Mouse (Mus musculus): ENCODE results near the gene Lyrm4. TPM values are rescaled to one million over a fixed set of nuclear protein-coding genes. Genes with fewer than 3 reads are reported as not detected.

Gene Lyrm4
- total and polyA plus RNA-seq, 3 experiments: 10.9 to 27.0 (median 26.3) TPM

- no peaks in the 10 kb centered on the region for H3K9me3 ChIP-seq (replicated peaks; ENCODE audit: low read length)
- no peak overlapping the region for H3K9ac ChIP-seq (ENCODE audit: insufficient read depth, low read depth)
- TF ChIP-seq USF2 (conservative IDR thresholded peaks at IDR 0.05; ENCODE audit: low read depth, low read length): no peak
- no peak overlapping the region for H3K4me2 ChIP-seq (ENCODE audit: insufficient read depth, low read depth, poor library complexity, severe bottlenecking)
- no peak overlapping the region for H3K4me3 ChIP-seq (replicated peaks in 1 of 3; ENCODE audit: low read depth in 2 of 3, low read length in 2 of 3, poor library complexity in 1 of 3)
- H3K36me3 ChIP-seq (replicated peaks in 1 of 2; ENCODE audit: control insufficient read depth in 1 of 2, insufficient read depth in 1 of 2, low read length in 1 of 2): peaks cover 0 to 14% of the 10 kb centered on the region in 2 experiments
- dilution Hi-C loops (cut with MboI; ENCODE audit: extremely low pct_ligation_motif_present, extremely low pct_unique_long_range_greater_than_20kb, low sequenced_read_pairs) (no loop called here), in situ Hi-C loops (cut with MboI; ENCODE audit: low pct_ligation_motif_present, low pct_unique_long_range_greater_than_20kb, low sequenced_read_pairs) (no loop called here)
- H3K79me2 ChIP-seq (replicated peaks; ENCODE audit: control insufficient read depth, extremely low read depth, insufficient read depth, poor library complexity, severe bottlenecking): 0 out of 2 replicates have a peak, but pooled peaks cover 4% of the 10 kb centered on the region
- H3K4me1 ChIP-seq (ENCODE audit: control insufficient read depth in 1 of 2, insufficient read depth in 2 of 2): peaks cover 0 to 27% of the 10 kb centered on the region in 2 experiments; a peak in 2 of 4 replicates
- H3K27ac ChIP-seq (ENCODE audit: insufficient read depth, low read depth): no peak overlapping the region
- DNase-seq (ENCODE audit: extremely low read depth): no peak
- H3K27me3 ChIP-seq (replicated peaks): no peaks in the 10 kb centered on the region
These were observed 28.3 kb upstream of the Lyrm4 start for GRCm38 (mm10) chr13:36145601-36146000.

- H3K4me1 ChIP-seq (ENCODE audit: control insufficient read depth in 1 of 2, insufficient read depth in 2 of 2): peaks cover 8 to 34% of the 10 kb centered on the region in 2 experiments; a peak in 3 of 4 replicates
- no peak overlapping the region for H3K4me3 ChIP-seq (replicated peaks in 1 of 3; ENCODE audit: low read depth in 2 of 3, low read length in 2 of 3, poor library complexity in 1 of 3)
- no peak overlapping the region for H3K27ac ChIP-seq (ENCODE audit: insufficient read depth, low read depth)
- peaks cover 0 to 9% of the 10 kb centered on the region in 2 experiments for H3K36me3 ChIP-seq (replicated peaks in 1 of 2; ENCODE audit: control insufficient read depth in 1 of 2, insufficient read depth in 1 of 2, low read length in 1 of 2)
- no peak overlapping the region for H3K4me2 ChIP-seq (ENCODE audit: insufficient read depth, low read depth, poor library complexity, severe bottlenecking)
- 0 out of 2 replicates have a peak, but pooled peaks cover 2% of the 10 kb centered on the region for H3K79me2 ChIP-seq (replicated peaks; ENCODE audit: control insufficient read depth, extremely low read depth, insufficient read depth, poor library complexity, severe bottlenecking)
- H3K9me3 ChIP-seq (replicated peaks; ENCODE audit: low read length): no peaks in the 10 kb centered on the region
- no peak for TF ChIP-seq TCF12 (IDR thresholded peaks at IDR 0.05; ENCODE audit: low read depth, low read length)
- TF ChIP-seq SMC3 (IDR thresholded peaks at IDR 0.05; ENCODE audit: low read depth, low read length): no peak
- no peak for TF ChIP-seq IRF4 (IDR thresholded peaks at IDR 0.05; ENCODE audit: low read depth, low read length)
- TF ChIP-seq ZMIZ1 (IDR thresholded peaks at IDR 0.05; ENCODE audit: low read depth, low read length): no peak
- dilution Hi-C loops (cut with MboI; ENCODE audit: extremely low pct_ligation_motif_present, extremely low pct_unique_long_range_greater_than_20kb, low sequenced_read_pairs) (no loop called here), in situ Hi-C loops (cut with MboI; ENCODE audit: low pct_ligation_motif_present, low pct_unique_long_range_greater_than_20kb, low sequenced_read_pairs) (no loop called here)
- DNase-seq (ENCODE audit: extremely low read depth): no peak
- no peak overlapping the region for H3K9ac ChIP-seq (ENCODE audit: insufficient read depth, low read depth)
- no peaks in the 10 kb centered on the region for H3K27me3 ChIP-seq (replicated peaks)
These were observed 23.1 kb upstream of the Lyrm4 start for GRCm38 (mm10) chr13:36140247-36141016.

- peaks cover 0 to 13% of the 10 kb centered on the region in 2 experiments for H3K36me3 ChIP-seq (replicated peaks in 1 of 2; ENCODE audit: control insufficient read depth in 1 of 2, insufficient read depth in 1 of 2, low read length in 1 of 2)
- peaks cover 8 to 28% of the 10 kb centered on the region in 2 experiments; a peak in 3 of 4 replicates for H3K4me1 ChIP-seq (ENCODE audit: control insufficient read depth in 1 of 2, insufficient read depth in 2 of 2)
- no peak overlapping the region for H3K27ac ChIP-seq (ENCODE audit: insufficient read depth, low read depth)
- H3K4me2 ChIP-seq (ENCODE audit: insufficient read depth, low read depth, poor library complexity, severe bottlenecking): no peak overlapping the region
- no peak overlapping the region for H3K9ac ChIP-seq (ENCODE audit: insufficient read depth, low read depth)
- no peak for TF ChIP-seq SIN3A (IDR thresholded peaks at IDR 0.05; ENCODE audit: low read length)
- no peak for TF ChIP-seq BHLHE40 (IDR thresholded peaks at IDR 0.05; ENCODE audit: low read depth, low read length)
- TF ChIP-seq ZMIZ1 (IDR thresholded peaks at IDR 0.05; ENCODE audit: low read depth, low read length): no peak
- no peak for TF ChIP-seq ELF1 (IDR thresholded peaks at IDR 0.05; ENCODE audit: low read depth, low read length)
- TF ChIP-seq MYC (IDR thresholded peaks at IDR 0.05; ENCODE audit: low read depth, low read length): no peak
- no peak for TF ChIP-seq MAX (IDR thresholded peaks at IDR 0.05; ENCODE audit: low read length)
- no peak for TF ChIP-seq EP300 (IDR thresholded peaks at IDR 0.05; ENCODE audit: low read length)
- TF ChIP-seq CHD1 (IDR thresholded peaks at IDR 0.05; ENCODE audit: low read depth, low read length): no peak
- no peak for TF ChIP-seq CTCF (conservative IDR thresholded peaks at IDR 0.05 in 1 of 2, IDR thresholded peaks at IDR 0.05 in 1 of 2; ENCODE audit: low read depth in 2 of 2, low read length in 2 of 2)
- TF ChIP-seq E2F4 (IDR thresholded peaks at IDR 0.05; ENCODE audit: insufficient replicate concordance, low read depth, low read length): no peak
- no peak for TF ChIP-seq MXI1 (IDR thresholded peaks at IDR 0.05; ENCODE audit: low read depth, low read length)
- no peak for TF ChIP-seq ETS1 (conservative IDR thresholded peaks at IDR 0.05; ENCODE audit: low read depth, low read length)
- H3K4me3 ChIP-seq (replicated peaks in 1 of 3; ENCODE audit: low read depth in 2 of 3, low read length in 2 of 3, poor library complexity in 1 of 3): no peak overlapping the region
- H3K79me2 ChIP-seq (replicated peaks; ENCODE audit: control insufficient read depth, extremely low read depth, insufficient read depth, poor library complexity, severe bottlenecking): 0 out of 2 replicates have a peak, but pooled peaks cover 2% of the 10 kb centered on the region
- H3K27me3 ChIP-seq (replicated peaks): no peaks in the 10 kb centered on the region
- no peak for DNase-seq (ENCODE audit: extremely low read depth)
- in situ Hi-C loops (cut with MboI; ENCODE audit: low pct_ligation_motif_present, low pct_unique_long_range_greater_than_20kb, low sequenced_read_pairs) (no loop called here), dilution Hi-C loops (cut with MboI; ENCODE audit: extremely low pct_ligation_motif_present, extremely low pct_unique_long_range_greater_than_20kb, low sequenced_read_pairs) (no loop called here)
- no peaks in the 10 kb centered on the region for H3K9me3 ChIP-seq (replicated peaks; ENCODE audit: low read length)
These were observed 22.4 kb upstream of the Lyrm4 start for GRCm38 (mm10) chr13:36139703-36140102.
